Mouse (Mus musculus) ES-Bruce4 (cell line): ENCODE data around the gene Tenm2.

Source experiments
- CTCF ChIP-seq: IDR thresholded peaks from one replicate; pipeline ENCODE4 v1.8.1; 2011; ENCODE audit warnings: low read depth, low read length
- EP300 ChIP-seq: IDR thresholded peaks from 2 replicates; pipeline ENCODE4 v1.6.1; 2011; ENCODE audit warnings: low read depth, low read length; ENCODE audit not compliant: insufficient read depth
- POLR2A ChIP-seq: IDR thresholded peaks from one replicate; pipeline ENCODE4 v1.8.1; 2011; ENCODE audit warnings: low read length; ENCODE audit not compliant: insufficient read depth

DNA sequence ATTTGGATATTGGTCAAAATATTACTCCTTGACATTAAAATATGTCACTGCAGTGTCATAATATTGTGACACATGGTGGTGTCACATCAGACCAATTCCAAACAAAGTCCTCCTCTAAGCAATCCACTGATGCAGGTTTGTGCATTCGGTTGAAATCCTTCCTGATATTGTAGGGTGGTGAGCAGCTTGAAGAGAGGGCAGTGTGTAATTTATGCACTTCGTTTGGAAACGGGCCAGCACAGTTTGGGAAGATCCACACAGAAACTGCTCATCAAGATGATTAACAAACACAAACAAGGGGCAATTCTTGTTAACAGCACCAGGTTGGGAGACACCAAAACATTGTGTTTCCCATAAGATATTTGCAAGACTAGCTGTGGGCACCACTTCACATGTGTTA lies 508.0 kb downstream of the Tenm2 start:
- TF ChIP-seq POLR2A, result no peak
- TF ChIP-seq CTCF, result no peak
- TF ChIP-seq EP300, result no peak
